Mouse (Mus musculus) limb, embryonic 10.5 days (tissue): ENCODE measurements around the gene Fap. TPM values are rescaled to one million over a fixed set of nuclear protein-coding genes. Genes with fewer than 3 reads are reported as not detected.

Experiments
- DNase-seq: peaks from one replicate; pipeline ENCODE4 v3.0.0-alpha.2; 2017; ENCODE audit warnings: low spot score
- H3K27ac ChIP-seq: fragments of 300-500 bp; sonication (generic); 2 replicates; pipeline ENCODE4 v1.5.1; 2016; ENCODE audit warnings: mild to moderate bottlenecking
- H3K27me3 ChIP-seq: fragments of 300-500 bp; sonication (generic); 2 replicates; pipeline ENCODE4 v1.6.1; 2016; ENCODE audit warnings: low read depth, mild to moderate bottlenecking; ENCODE audit not compliant: poor library complexity, severe bottlenecking
- H3K36me3 ChIP-seq: fragments of 300-500 bp; sonication (generic); 2 replicates; pipeline ENCODE4 v1.6.1; 2016; ENCODE audit warnings: mild to moderate bottlenecking, moderate library complexity
- H3K4me1 ChIP-seq: fragments of 300-500 bp; sonication (generic); 2 replicates; pipeline ENCODE4 v1.6.1; 2016
- H3K4me3 ChIP-seq: fragments of 300-500 bp; sonication (generic); 2 replicates; pipeline ENCODE4 v1.5.1; 2016; ENCODE audit warnings: mild to moderate bottlenecking, moderate library complexity
- H3K9me3 ChIP-seq: fragments of 300-500 bp; sonication (generic); replicated peaks from 2 replicates; pipeline ENCODE4 v1.6.1; 2016; ENCODE audit warnings: mild to moderate bottlenecking
- WGBS: fragments of 180-500 bp; shearing (Covaris S2); methylation state at CpG from one replicate; pipeline ENCODE4 v1.1.7; 2016; 5-methylcytosine and 5-hydroxymethylcytosine counted together
- polyA plus RNA-seq: library from polyadenylated mRNA; unstranded; fragments of >200 nt; fragmentation: Nextera tagmentation; extraction: Ambion mirVana; gene quantifications from 2 replicates; pipeline ENCODE4 v1.2.1, GENCODE M21; 2016

Fap gene
- polyA plus RNA-seq, 1 experiment from 2014 or later, result 6.4 TPM

GRCm38 (mm10) chr2:62513477-62513876 lies 60.4 kb downstream of the Fap start:
- Histone ChIP-seq H3K9me3 (no peaks in the 10 kb centered on the region), H3K36me3 (no peaks in the 10 kb centered on the region), H3K4me1 (no peaks in the 10 kb centered on the region), H3K27ac (no peak overlapping the region), H3K27me3 (no peaks in the 10 kb centered on the region), H3K4me3 (no peak overlapping the region)
- WGBS, result 91% methylated on average over 15 of the region's 15 CpGs
- no peak for DNase-seq

GRCm38 (mm10) chr2:62507130-62507529 lies 66.7 kb downstream of the Fap start:
- no peak overlapping the region for H3K27ac ChIP-seq
- no peak for DNase-seq
- no peaks in the 10 kb centered on the region for H3K4me1 ChIP-seq
- no peaks in the 10 kb centered on the region for H3K9me3 ChIP-seq
- no peaks in the 10 kb centered on the region for H3K27me3 ChIP-seq
- H3K4me3 ChIP-seq, result no peak overlapping the region
- H3K36me3 ChIP-seq, result no peaks in the 10 kb centered on the region
- WGBS, result 91% methylated on average over 5 of the region's 5 CpGs

- H3K27me3 ChIP-seq, result no peaks in the 10 kb centered on the region
- no peak overlapping the region for H3K27ac ChIP-seq
- H3K36me3 ChIP-seq, result no peaks in the 10 kb centered on the region
- WGBS, result 62% methylated on average over 2 of the region's 2 CpGs
- no peak for DNase-seq
- no peaks in the 10 kb centered on the region for H3K4me1 ChIP-seq
- H3K4me3 ChIP-seq, result no peak overlapping the region
- no peaks in the 10 kb centered on the region for H3K9me3 ChIP-seq
These were observed 67.4 kb downstream of the Fap start for GRCm38 (mm10) chr2:62506441-62506840.

- H3K27ac ChIP-seq, result no peak overlapping the region
- DNase-seq, result no peak
- H3K4me3 ChIP-seq, result no peak overlapping the region
- no peaks in the 10 kb centered on the region for H3K9me3 ChIP-seq
- no peaks in the 10 kb centered on the region for H3K36me3 ChIP-seq
- no peaks in the 10 kb centered on the region for H3K4me1 ChIP-seq
- H3K27me3 ChIP-seq, result no peaks in the 10 kb centered on the region
- WGBS, result 92% methylated on average over 4 of the region's 4 CpGs
These were observed 69.5 kb downstream of the Fap start for GRCm38 (mm10) chr2:62504269-62504796.

- Histone ChIP-seq H3K27ac (no peak overlapping the region), H3K27me3 (no peaks in the 10 kb centered on the region), H3K4me3 (no peak overlapping the region), H3K9me3 (no peaks in the 10 kb centered on the region), H3K36me3 (no peaks in the 10 kb centered on the region), H3K4me1 (no peaks in the 10 kb centered on the region)
- no peak for DNase-seq
- WGBS, result 82% methylated on average over 5 of the region's 5 CpGs
These were observed 70.5 kb downstream of the Fap start for GRCm38 (mm10) chr2:62503326-62503725.

GRCm38 (mm10) chr2:62502516-62502915 lies 71.4 kb downstream of the Fap start:
- Histone ChIP-seq H3K4me1 (no peaks in the 10 kb centered on the region), H3K36me3 (no peaks in the 10 kb centered on the region), H3K9me3 (no peaks in the 10 kb centered on the region), H3K4me3 (no peak overlapping the region), H3K27ac (no peak overlapping the region), H3K27me3 (no peaks in the 10 kb centered on the region)
- no peak for DNase-seq
- 92% methylated on average over 4 of the region's 4 CpGs for WGBS

GRCm38 (mm10) chr2:62498821-62499220 lies 75.1 kb downstream of the Fap start:
- Histone ChIP-seq H3K27ac (no peak overlapping the region), H3K27me3 (no peaks in the 10 kb centered on the region), H3K36me3 (no peaks in the 10 kb centered on the region), H3K9me3 (no peaks in the 10 kb centered on the region), H3K4me3 (no peak overlapping the region), H3K4me1 (no peaks in the 10 kb centered on the region)
- 92% methylated on average over 5 of the region's 5 CpGs for WGBS
- no peak for DNase-seq

- 91% methylated on average over 4 of the region's 4 CpGs for WGBS
- Histone ChIP-seq H3K36me3 (no peaks in the 10 kb centered on the region), H3K4me1 (no peaks in the 10 kb centered on the region), H3K27me3 (no peaks in the 10 kb centered on the region), H3K9me3 (no peaks in the 10 kb centered on the region), H3K4me3 (no peak overlapping the region), H3K27ac (no peak overlapping the region)
- no peak for DNase-seq
These were observed 75.8 kb downstream of the Fap start for GRCm38 (mm10) chr2:62498086-62498485.

- WGBS, result 84% methylated on average over 5 of the region's 5 CpGs
- H3K27ac ChIP-seq, result no peak overlapping the region
These were observed 76.4 kb downstream of the Fap start for GRCm38 (mm10) chr2:62497333-62498002.

GRCm38 (mm10) chr2:62495407-62495806 lies 78.5 kb downstream of the Fap start:
- DNase-seq, result no peak
- no peaks in the 10 kb centered on the region for H3K9me3 ChIP-seq
- 82% methylated on average over 4 of the region's 4 CpGs for WGBS
- H3K27me3 ChIP-seq, result no peaks in the 10 kb centered on the region
- H3K4me1 ChIP-seq, result no peaks in the 10 kb centered on the region
- no peak overlapping the region for H3K4me3 ChIP-seq
- no peaks in the 10 kb centered on the region for H3K36me3 ChIP-seq
- no peak overlapping the region for H3K27ac ChIP-seq

More at GRCm38 (mm10) chr2:62497333-62498002, 76.4 kb downstream of the Fap start:
- no peaks in the 10 kb centered on the region for H3K9me3 ChIP-seq
- H3K4me1 ChIP-seq, result no peaks in the 10 kb centered on the region
- DNase-seq, result no peak
- H3K27me3 ChIP-seq, result no peaks in the 10 kb centered on the region
- H3K4me3 ChIP-seq, result no peak overlapping the region
- no peaks in the 10 kb centered on the region for H3K36me3 ChIP-seq

GRCm38 (mm10) chr2:62489832-62490231 lies 84.0 kb downstream of the Fap start:
- DNase-seq, result no peak
- Histone ChIP-seq H3K4me3 (no peak overlapping the region), H3K27ac (no peak overlapping the region), H3K4me1 (no peaks in the 10 kb centered on the region), H3K27me3 (no peaks in the 10 kb centered on the region), H3K9me3 (no peaks in the 10 kb centered on the region), H3K36me3 (no peaks in the 10 kb centered on the region)
- 90% methylated on average over 6 of the region's 6 CpGs for WGBS

GRCm38 (mm10) chr2:62484906-62485305 lies 89.0 kb downstream of the Fap start:
- Histone ChIP-seq H3K36me3 (no peaks in the 10 kb centered on the region), H3K4me3 (no peak overlapping the region), H3K4me1 (no peaks in the 10 kb centered on the region), H3K9me3 (no peaks in the 10 kb centered on the region), H3K27me3 (no peaks in the 10 kb centered on the region), H3K27ac (no peak overlapping the region)
- DNase-seq, result no peak
- 82% methylated on average over 3 of the region's 3 CpGs for WGBS

GRCm38 (mm10) chr2:62483550-62483949 lies 90.3 kb downstream of the Fap start, which contains the start of gene Gcg:
Gcg (minus strand) TSS chr2:62483650.
- H3K4me1 ChIP-seq, result no peaks in the 10 kb centered on the region
- 93% methylated on average over 9 of the region's 9 CpGs for WGBS
- no peaks in the 10 kb centered on the region for H3K36me3 ChIP-seq
- no peaks in the 10 kb centered on the region for H3K9me3 ChIP-seq
- DNase-seq, result no peak
- no peak within 1 kb of the TSS for H3K4me3 ChIP-seq
- no peak within 1 kb of the TSS for H3K27ac ChIP-seq
- H3K27me3 ChIP-seq, result no peaks in the 10 kb centered on the region
